Mouse (Mus musculus): Measurements from ENCODE around the gene Pxt1. TPM values are rescaled to one million over a fixed set of nuclear protein-coding genes. Genes with fewer than 3 reads are reported as not detected.
"Not testable (repeated sequence)": the region's sequence is repeated elsewhere in the genome, so short reads cannot be mapped to it uniquely, and the experiment has no call there.

Gene Pxt1
- polyA plus RNA-seq (2012; rRNA removed) (0.23 and 0.32 TPM in 2 replicates), polyA plus RNA-seq (2014; fragmentation: Nextera tagmentation; extraction: Ambion mirVana) (0.14 and 0.45 TPM in 2 replicates)

- H3K27ac ChIP-seq, result no peak within 1 kb of the TSS
- peaks cover 2 to 3% of the 10 kb centered on the region in 2 experiments; a peak in 1 of 4 replicates for H3K4me1 ChIP-seq (replicated peaks; ENCODE audit: control insufficient read depth in 2 of 2, insufficient read depth in 2 of 2, low read length in 1 of 2)
- DNase-seq (ENCODE audit: low read depth in 3 of 3, low spot score in 3 of 3) (no peak), ATAC-seq (ENCODE audit: insufficient read depth) (no peak)
- H3K4me2 ChIP-seq (ENCODE audit: low read depth), result no peak within 1 kb of the TSS
- H3K9me3 ChIP-seq (ENCODE audit: control insufficient read depth, low read length), result peaks cover 4% of the 10 kb centered on the region
- no peak within 1 kb of the TSS for H3K9ac ChIP-seq (replicated peaks)
- no peaks in the 10 kb centered on the region for H3K27me3 ChIP-seq (ENCODE audit: control insufficient read depth, insufficient read depth, low read length)
- H3K4me3 ChIP-seq (ENCODE audit: insufficient read depth in 1 of 2, low read depth in 2 of 2, low read length in 2 of 2), result no peak within 1 kb of the TSS
- TF ChIP-seq CTCF (IDR thresholded peaks at IDR 0.05; ENCODE audit: low read depth), result no peak
- TF ChIP-seq EP300 (IDR thresholded peaks at IDR 0.05; ENCODE audit: low read depth), result no peak
- WGBS (ENCODE audit: insufficient replicate concordance), result 79% methylated on average over 7 of the region's 7 CpGs
- H3K36me3 ChIP-seq (replicated peaks; ENCODE audit: control insufficient read depth, insufficient read depth, low read depth), result no peaks in the 10 kb centered on the region
These were observed at the start of gene Pxt1 for GRCm38 (mm10) chr17:28943740-28944139. Pxt1 (minus strand) TSS chr17:28943840.

- not testable (repeated sequence) for H3K9me3 ChIP-seq (ENCODE audit: control insufficient read depth, low read length); H3K4me2 ChIP-seq (ENCODE audit: low read depth); DNase-seq (ENCODE audit: low read depth in 3 of 3, low spot score in 3 of 3); H3K4me3 ChIP-seq (ENCODE audit: insufficient read depth in 1 of 2, low read depth in 2 of 2, low read length in 2 of 2); H3K27ac ChIP-seq; H3K9ac ChIP-seq (replicated peaks); ATAC-seq (ENCODE audit: insufficient read depth); H3K4me1 ChIP-seq (replicated peaks; ENCODE audit: control insufficient read depth in 2 of 2, insufficient read depth in 2 of 2, low read length in 1 of 2); H3K27me3 ChIP-seq (ENCODE audit: control insufficient read depth, insufficient read depth, low read length)
- peaks cover 38% of the 10 kb centered on the region for H3K36me3 ChIP-seq (replicated peaks; ENCODE audit: control insufficient read depth, insufficient read depth, low read depth)
- 89% methylated on average over 1 of the region's 1 CpGs for WGBS (ENCODE audit: insufficient replicate concordance)
These were observed 49.4 kb upstream of the Pxt1 start for GRCm38 (mm10) chr17:28993004-28993403.

DNA sequence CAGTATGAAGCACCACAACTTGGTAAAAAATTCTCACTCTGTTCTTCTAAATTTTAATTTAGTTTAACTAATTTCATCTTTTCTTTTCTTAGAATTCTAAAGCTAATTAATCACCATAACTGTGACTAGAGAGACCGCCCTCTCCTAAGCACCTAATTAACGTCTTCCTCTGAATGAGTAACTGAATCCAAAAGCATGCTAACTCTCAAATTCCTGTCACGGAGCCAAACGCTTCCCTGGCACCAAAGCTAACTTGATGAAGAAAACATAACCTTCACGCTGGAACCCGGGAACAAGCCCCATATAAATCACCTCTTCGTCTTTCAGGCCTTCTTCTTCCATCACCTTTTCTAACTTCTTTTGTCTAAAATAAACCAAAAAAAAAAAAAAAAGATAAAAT lies 48.5 kb upstream of the Pxt1 start:
- no peaks in the 10 kb centered on the region for H3K9me3 ChIP-seq (ENCODE audit: control insufficient read depth, low read length)
- no peak for DNase-seq (ENCODE audit: low read depth in 3 of 3, low spot score in 3 of 3)
- TF ChIP-seq CTCF (IDR thresholded peaks at IDR 0.05; ENCODE audit: low read depth), result no peak
- no peak for TF ChIP-seq EP300 (IDR thresholded peaks at IDR 0.05; ENCODE audit: low read depth)
- H3K9ac ChIP-seq (replicated peaks), result no peak overlapping the region
- no peak overlapping the region for H3K4me3 ChIP-seq (ENCODE audit: insufficient read depth in 1 of 2, low read depth in 2 of 2, low read length in 2 of 2)
- peaks cover 38% of the 10 kb centered on the region for H3K36me3 ChIP-seq (replicated peaks; ENCODE audit: control insufficient read depth, insufficient read depth, low read depth)
- no peak overlapping the region for H3K27ac ChIP-seq
- ATAC-seq (ENCODE audit: insufficient read depth), result no peak
- WGBS (ENCODE audit: insufficient replicate concordance), result 84% methylated on average over 7 of the region's 7 CpGs
- H3K4me2 ChIP-seq (ENCODE audit: low read depth), result no peak overlapping the region
- H3K27me3 ChIP-seq (ENCODE audit: control insufficient read depth, insufficient read depth, low read length), result no peaks in the 10 kb centered on the region
- H3K4me1 ChIP-seq (replicated peaks; ENCODE audit: control insufficient read depth in 2 of 2, insufficient read depth in 2 of 2, low read length in 1 of 2), result no peaks in the 10 kb centered on the region

GRCm38 (mm10) chr17:28991286-28991685 lies 47.6 kb upstream of the Pxt1 start:
- Histone ChIP-seq H3K27ac (no peak overlapping the region), H3K9me3 (ENCODE audit: control insufficient read depth, low read length) (no peaks in the 10 kb centered on the region), H3K27me3 (ENCODE audit: control insufficient read depth, insufficient read depth, low read length) (no peaks in the 10 kb centered on the region), H3K4me3 (ENCODE audit: insufficient read depth in 1 of 2, low read depth in 2 of 2, low read length in 2 of 2) (no peak overlapping the region), H3K4me1 (replicated peaks; ENCODE audit: control insufficient read depth in 2 of 2, insufficient read depth in 2 of 2, low read length in 1 of 2) (no peaks in the 10 kb centered on the region), H3K4me2 (ENCODE audit: low read depth) (no peak overlapping the region), H3K36me3 (replicated peaks; ENCODE audit: control insufficient read depth, insufficient read depth, low read depth) (peaks cover 41% of the 10 kb centered on the region), H3K9ac (replicated peaks) (no peak overlapping the region)
- WGBS (ENCODE audit: insufficient replicate concordance), result 55% methylated on average over 9 of the region's 9 CpGs
- no peak for ATAC-seq (ENCODE audit: insufficient read depth)
- no peak for DNase-seq (ENCODE audit: low read depth in 3 of 3, low spot score in 3 of 3)
- TF ChIP-seq CTCF (IDR thresholded peaks at IDR 0.05; ENCODE audit: low read depth), result no peak
- no peak for TF ChIP-seq EP300 (IDR thresholded peaks at IDR 0.05; ENCODE audit: low read depth)

DNA sequence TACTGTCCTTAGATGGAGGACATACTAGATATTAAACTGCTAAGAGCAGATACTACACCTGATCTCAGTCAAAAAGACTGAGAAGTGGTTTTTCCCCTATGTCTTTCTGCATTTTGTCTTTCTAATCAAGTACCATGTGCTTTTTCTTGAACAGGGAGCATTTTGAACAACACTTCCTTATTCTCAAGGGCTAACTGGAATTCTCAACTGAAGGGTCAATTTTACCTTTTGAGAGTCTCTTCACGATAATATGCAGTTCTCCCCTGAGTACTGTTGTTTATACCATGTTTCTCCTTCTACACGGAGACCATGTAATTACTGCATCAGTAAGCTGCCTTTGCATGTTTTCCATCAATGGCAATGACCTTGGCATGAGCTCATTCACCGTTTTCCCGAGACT lies 46.4 kb upstream of the Pxt1 start:
- H3K4me3 ChIP-seq (ENCODE audit: insufficient read depth in 1 of 2, low read depth in 2 of 2, low read length in 2 of 2), result no peak overlapping the region
- DNase-seq (ENCODE audit: low read depth in 3 of 3, low spot score in 3 of 3) (no peak), ATAC-seq (ENCODE audit: insufficient read depth) (no peak)
- no peak overlapping the region for H3K9ac ChIP-seq (replicated peaks)
- H3K36me3 ChIP-seq (replicated peaks; ENCODE audit: control insufficient read depth, insufficient read depth, low read depth), result peaks cover 48% of the 10 kb centered on the region
- H3K27me3 ChIP-seq (ENCODE audit: control insufficient read depth, insufficient read depth, low read length), result no peaks in the 10 kb centered on the region
- no peaks in the 10 kb centered on the region for H3K4me1 ChIP-seq (replicated peaks; ENCODE audit: control insufficient read depth in 2 of 2, insufficient read depth in 2 of 2, low read length in 1 of 2)
- TF ChIP-seq EP300 (IDR thresholded peaks at IDR 0.05; ENCODE audit: low read depth) (no peak), CTCF (IDR thresholded peaks at IDR 0.05; ENCODE audit: low read depth) (no peak)
- WGBS (ENCODE audit: insufficient replicate concordance), result 78% methylated on average over 4 of the region's 4 CpGs
- no peak overlapping the region for H3K27ac ChIP-seq
- H3K9me3 ChIP-seq (ENCODE audit: control insufficient read depth, low read length), result no peaks in the 10 kb centered on the region
- H3K4me2 ChIP-seq (ENCODE audit: low read depth), result no peak overlapping the region

Measured in liver, embryonic 14.5 days (tissue).